Mouse (Mus musculus) adrenal gland, postnatal 10 days (tissue): ENCODE results near the gene Slc10a7. TPM values are rescaled to one million over a fixed set of nuclear protein-coding genes. Genes with fewer than 3 reads are reported as not detected.
"Not testable (repeated sequence)": the region's sequence is repeated elsewhere in the genome, so short reads cannot be mapped to it uniquely, and the experiment has no call there.

Source experiments
- DNase-seq: peaks from one replicate; pipeline ENCODE4 v3.0.0; 2021; ENCODE audit warnings: mixed read lengths
- long read RNA-seq, 2 experiments: library from polyadenylated mRNA; stranded (forward); transcript quantifications; one replicate each; pipeline ENCODE4 v2.0.0; 2021
- total RNA-seq, 2 experiments: library from RNA; stranded (reverse); gene quantifications; 2 replicates each; pipeline ENCODE4 v1.2.3; 2021

Gene Slc10a7
- 10 to 100 TPM; 15.8 to 16.0 TPM for total RNA-seq
- long read RNA-seq, experiment 1, transcript Slc10a7-201 (12 exons, 3,595 nt), result major isoform, 7 of 22 reads
- long read RNA-seq, experiment 1, partial matches to known transcripts, result 0 of 22 reads
- long read RNA-seq, experiment 1, other reads (novel, unspliced or antisense), result 14 of 22 reads
- long read RNA-seq, experiment 2, transcript Slc10a7-201 (12 exons, 3,595 nt), result major isoform, 8 of 13 reads
- long read RNA-seq, experiment 2, partial matches to known transcripts, result 1 of 13 reads
- long read RNA-seq, experiment 2, other reads (novel, unspliced or antisense), result 3 of 13 reads

DNA sequence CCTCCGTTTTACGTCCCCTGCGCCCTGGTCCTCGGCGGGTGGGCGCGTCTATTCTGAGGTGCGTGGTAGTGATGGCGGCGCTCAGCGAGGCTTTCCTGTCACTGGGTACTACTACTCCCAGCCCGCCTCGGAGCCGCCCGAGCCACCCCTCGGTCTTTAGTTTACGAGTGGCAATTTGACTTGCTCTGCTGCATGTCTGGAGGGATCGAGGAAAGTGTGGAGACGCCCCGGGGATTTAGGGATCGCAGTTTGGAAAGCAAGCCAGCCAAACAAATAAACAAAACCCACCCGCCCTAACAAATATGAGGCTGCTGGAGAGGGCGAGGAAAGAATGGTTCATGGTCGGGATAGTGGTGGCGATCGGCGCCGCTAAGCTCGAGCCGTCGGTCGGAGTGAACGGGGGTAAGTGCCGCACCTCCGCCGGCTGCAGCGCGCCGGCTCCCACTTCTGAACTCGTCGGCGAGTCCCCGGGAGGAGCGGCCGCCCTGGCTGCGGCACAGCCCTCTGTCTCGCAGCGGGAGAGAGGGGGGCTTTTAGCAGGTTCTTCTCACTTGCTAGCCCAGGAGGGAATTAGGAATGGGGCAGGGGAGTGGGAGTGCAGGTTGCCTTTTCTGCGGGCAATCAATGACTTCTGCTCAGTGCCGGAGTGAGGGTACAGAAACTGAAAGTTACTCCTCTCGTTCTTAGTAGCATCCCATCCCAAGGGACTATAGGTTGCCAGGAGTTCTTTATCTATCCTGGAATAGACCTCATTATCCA, at the start of gene Slc10a7:
TSS of gene Slc10a7 (plus strand) at position 74 of the 759 bp plus-strand sequence.
- peak; percentile 88 for DNase-seq

DNA sequence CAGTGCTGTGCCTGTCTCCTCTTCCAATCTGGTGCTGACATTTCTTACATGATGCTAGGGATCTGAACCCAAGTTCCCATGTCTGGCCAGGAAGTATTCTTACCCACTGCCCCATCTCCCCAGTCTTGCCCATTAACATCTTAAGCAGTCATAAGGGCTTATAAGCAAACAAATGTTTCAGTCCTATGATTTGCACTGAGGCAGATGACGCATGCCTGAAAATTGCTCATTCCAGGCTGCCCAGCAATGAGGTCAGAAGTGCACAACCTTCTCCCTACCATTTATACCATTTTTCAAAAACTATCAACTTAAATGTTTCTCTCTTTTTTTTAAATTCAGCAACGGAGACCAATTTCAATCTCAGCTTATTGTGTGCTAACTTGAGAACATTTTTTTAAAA, 45.2 kb upstream of the Slc10a7 start:
- no peak for DNase-seq

DNA sequence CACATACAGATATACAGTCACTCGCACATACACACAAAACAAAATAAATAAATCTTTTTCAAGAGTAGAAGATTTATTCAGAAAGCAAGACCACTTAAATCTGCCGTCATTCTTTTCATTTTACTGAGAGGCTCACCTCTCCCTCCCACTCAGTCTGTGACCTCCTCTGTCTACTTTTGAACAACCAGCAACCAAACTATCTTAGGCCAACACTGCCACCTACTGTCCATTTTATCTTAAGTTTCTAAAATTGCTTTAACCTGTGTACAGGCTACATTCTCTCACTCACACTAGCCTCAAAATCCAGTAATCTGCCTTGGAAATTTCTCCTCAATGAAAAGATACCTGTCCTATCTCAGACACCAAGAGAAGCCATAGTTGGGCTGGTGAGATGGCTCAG, 41.3 kb upstream of the Slc10a7 start:
- no peak for DNase-seq

DNA sequence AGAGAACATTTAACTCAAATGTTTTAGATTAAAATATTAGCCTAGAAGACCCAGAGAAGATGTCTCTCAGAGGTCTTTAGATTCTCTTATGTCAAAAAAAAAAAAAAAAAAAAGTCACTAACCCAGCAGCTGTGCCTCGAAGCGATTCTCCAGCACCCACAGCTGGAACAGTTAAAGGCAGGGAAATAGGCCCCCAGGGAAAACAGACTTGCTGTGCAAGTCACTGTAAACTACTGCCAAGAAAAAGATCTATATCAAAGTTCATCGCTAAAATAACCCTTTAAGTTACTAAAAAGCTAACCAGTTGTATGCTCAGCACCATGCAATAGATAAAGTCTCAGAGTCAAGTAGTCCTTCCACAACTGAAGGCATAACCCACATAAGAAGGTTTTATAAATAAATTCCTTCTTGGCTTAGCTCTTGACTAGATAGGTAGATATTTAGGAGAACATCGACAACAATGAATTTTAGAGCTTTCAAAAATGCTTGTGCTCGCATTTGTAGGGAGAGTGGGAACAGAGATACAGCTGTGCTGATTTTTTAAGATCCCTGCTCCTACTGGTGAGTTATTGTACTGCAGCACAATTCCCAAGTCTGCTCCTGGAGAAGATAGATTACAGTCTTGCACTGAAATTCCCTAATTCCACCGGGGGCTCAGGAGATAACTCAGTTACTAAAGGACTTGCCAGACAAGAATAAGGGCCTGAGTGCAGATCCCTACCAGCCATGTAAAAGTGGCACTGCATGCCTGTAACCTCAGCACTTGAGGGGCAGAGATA, 31.9 kb upstream of the Slc10a7 start:
- peak; percentile 13 for DNase-seq

DNA sequence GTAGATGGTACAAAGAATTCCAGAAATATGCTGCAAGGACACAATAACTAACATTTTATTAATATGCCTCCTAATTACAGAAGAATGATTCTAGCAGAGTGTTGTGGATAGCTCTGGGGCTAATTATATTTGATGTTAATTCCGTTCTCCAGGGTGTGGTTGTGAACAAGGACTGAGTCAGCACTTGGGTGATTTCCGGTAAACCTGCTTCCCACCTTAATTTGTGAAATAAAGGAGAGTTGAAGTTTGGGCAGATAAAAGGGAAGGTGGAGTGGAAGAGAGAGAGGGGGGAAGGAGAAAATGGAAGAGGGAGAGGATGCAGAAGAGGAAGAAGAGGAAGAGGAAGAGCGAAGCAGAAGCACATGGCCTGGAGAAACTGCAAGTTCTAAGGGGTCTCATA, 19.4 kb upstream of the Slc10a7 start:
- DNase-seq, result no peak

DNA sequence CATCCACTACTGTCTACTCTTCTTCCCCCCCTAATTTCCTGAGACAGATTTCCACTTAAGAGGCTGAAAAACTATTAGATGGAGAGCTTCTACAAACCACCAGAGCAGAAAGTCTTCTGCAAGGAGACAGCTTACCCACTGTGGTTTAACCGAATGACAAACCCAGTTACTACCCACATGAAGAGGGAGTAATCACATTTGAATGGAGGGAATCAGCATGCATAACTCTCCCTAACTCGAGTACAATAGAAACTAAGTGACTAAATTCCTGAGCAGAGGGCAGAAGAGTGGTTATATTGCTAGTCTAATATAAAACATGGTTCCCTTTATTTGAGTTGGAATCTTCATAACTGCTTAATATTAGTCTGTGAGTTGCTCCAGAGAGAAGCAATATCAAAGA, 16.1 kb upstream of the Slc10a7 start:
- no peak for DNase-seq

DNA sequence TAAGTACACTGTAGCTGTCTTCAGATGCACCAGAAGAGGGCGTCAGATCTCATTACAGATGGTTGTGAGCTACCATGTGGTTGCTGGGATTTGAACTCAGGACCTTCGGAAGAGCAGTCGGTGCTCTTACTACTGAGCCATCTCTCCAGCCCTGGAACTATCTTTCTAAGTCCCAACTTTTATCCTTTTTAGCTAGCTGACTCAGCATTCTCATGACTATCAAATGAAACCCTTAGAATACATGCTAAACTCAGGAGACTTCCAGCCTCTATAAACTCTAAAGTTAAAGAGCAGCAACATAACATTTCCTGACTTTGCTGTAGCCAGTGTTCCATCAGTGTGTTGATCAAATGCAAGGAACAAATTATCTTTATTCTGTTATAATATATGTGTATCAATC, 12.9 kb upstream of the Slc10a7 start:
- DNase-seq, result not testable (repeated sequence)

DNA sequence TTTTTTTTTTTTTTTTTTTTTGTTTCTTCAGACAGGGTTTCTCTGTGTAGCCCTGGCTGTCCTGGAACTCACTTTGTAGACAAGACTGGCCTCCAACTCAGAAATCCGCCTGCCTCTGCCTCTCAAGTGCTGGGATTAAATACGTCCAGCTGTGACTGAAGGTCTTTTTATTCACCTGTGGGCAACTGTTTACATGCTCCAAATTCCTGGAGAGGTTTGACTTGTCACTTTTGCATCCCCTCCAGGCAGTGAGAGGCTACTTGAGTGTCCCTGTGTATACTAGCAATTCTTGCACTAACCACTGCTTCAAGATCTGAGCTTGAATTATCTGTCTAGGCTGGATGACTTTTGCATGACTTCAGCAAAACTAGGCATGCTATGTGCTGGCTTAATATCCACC, 6.4 kb upstream of the Slc10a7 start:
- DNase-seq, result no peak

DNA sequence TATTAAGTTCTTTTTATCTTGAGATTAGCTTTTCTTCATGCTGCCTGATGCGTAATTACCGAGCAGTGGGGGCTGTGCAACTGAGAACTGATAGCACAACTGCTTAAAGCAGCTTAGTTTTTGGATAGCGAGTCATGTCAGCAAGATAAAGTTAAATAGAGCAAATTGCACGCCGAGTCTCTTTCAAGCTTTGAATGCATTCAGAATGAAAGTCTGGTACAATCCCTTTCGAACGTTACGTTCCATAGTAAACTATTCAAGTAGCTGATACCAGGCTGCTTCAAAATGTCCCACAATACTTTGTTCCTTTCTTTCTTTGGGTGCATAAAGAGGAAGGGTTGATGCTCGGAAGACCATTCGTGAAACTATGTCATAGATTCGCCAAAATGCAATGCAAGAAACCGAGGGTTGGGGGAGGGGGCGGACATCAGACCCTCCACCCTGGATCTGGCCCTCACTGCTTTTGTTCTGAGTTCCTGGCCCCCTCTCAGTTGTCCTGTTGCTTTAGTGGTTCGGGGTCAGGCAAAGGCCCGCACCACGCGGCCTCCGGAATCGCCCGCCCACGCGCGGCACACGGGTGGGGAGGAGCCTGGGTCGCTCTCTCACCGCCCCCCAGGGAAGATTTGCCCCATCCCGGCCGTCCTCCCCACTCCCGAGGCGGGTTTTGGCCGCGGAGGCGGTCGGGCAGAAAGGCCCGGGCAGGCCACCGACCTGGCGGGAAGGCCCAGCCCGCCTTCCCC, 997 bp upstream of the Slc10a7 start:
- DNase-seq, result peak; percentile 68

DNA sequence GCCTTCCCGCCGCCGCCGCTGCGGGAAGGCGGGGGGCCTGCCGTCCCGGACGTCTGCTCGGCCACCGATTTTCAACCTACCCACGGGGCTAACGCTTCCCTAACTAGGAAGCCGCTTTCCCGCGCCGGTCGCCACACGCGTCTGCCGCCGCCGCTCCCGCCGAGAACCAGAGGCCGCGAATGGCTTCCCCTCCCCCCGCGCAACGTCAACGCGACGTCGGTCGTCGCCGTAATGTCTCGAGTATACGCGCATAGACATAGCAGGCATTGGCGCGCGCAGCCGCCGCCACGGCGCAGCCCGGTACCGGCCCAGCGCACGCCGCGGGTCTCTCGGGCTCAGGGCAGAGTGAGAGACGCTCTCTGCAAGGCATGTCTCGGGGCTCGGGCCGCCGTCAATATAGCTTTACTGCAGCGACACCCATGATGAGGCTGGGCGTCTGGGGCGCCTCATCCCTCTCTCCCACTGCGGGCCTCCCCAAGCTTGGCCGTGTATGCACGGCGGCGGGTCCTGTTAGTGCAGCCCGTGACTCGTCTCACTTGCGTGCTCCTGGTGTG, 350 bp upstream of the Slc10a7 start, which contains the start of gene Rbmxl1:
TSS of gene Rbmxl1 (minus strand) at position 180 of the 554 bp plus-strand sequence.
- peak; percentile 96 for DNase-seq

DNA sequence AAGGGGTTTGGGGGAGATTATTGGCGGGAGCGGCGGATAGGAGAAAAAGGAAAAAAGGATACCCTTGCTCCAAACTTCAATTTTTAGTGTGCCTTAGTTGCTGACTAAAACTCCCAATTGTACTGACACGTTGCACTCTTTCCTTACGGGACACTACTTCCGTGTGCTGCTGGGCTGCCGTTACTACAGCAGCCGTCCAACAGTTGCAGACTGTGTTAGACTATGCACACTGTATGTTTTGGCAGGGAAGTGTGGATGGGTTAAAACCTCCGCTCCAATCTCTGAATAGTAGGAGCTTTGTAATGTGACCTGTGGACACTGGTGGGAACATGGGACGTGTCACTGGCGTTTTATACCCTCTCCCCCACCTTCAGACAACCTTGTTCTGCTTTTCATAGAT, 948 bp downstream of the Slc10a7 start:
- peak; percentile 24 for DNase-seq

DNA sequence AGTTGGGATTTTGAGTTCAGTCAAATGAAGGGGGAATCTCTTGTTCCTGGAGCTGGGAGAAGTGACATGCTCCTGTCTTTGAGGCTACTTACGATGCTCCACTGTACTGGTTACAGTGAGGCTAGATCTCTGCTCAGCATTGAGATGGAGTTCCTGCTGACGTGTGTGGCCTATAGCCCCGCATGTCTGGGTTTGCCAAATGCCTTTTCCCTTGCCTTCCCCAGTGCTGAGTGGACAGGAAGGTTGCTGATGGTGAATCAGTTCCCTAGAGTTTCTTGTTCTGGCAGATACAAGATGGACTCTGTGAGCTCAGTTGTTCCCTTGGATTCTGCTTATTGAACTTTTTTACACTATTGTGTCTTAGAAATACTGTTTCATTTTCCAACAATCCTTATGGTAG, 1.8 kb downstream of the Slc10a7 start:
- no peak for DNase-seq

DNA sequence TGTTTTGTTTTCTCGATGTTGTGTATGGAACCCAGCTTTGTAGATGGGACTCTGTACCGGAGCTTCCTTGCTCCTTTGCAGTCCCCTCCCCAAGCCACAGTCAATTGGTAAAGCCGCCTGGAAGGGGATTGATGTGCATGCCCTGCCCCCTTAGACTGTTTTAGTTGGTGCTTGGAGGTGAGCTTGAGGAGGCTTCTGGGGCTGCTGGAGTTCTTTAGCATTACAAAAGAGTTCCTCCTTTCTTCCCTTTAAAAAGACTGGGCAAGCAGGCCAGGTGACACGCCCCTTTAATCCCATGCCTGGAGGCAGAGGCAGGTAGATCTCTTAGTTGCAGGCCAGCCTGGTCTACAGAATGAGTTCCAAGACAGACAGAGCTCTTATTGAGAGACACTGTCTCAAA, 4.0 kb downstream of the Slc10a7 start:
- no peak for DNase-seq

DNA sequence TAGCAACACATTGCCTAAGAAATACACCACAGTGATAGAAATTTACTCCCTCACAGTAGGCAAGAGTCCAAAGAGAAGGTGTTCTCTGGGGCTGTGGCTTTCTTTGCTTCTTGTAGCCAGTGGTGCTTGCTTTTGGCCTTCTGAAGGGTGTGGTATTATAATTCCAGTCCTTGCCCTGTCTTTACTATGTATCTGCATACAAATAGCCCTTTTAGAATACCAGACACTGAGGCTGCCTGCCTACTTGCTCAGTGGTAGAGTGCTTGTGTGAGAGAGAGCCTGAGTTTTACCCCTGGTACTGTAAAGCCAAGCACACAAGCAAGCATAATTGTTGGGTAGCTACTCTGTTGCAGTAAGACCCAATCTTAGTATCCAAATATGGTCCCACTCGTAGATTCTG, 5.6 kb downstream of the Slc10a7 start:
- no peak for DNase-seq

DNA sequence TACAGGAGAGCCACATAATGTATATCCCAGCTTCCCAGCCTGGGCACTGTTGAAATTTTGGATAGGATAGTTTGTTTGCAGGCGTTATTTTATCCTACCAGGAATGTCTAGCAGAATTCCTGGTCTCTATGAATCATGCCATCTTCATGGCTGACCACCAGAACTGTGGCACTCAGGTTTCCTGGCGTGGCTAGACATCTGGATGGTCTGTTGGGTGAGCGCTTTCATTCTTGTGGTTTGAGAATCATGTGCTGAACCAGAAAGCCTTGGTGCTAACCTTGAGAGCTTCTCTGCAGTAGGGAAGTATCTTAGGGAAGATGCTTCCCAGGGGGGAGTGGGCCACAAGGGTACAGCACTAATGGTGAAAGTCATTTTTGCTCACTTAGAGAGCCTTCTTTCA, 6.0 kb downstream of the Slc10a7 start:
- no peak for DNase-seq

DNA sequence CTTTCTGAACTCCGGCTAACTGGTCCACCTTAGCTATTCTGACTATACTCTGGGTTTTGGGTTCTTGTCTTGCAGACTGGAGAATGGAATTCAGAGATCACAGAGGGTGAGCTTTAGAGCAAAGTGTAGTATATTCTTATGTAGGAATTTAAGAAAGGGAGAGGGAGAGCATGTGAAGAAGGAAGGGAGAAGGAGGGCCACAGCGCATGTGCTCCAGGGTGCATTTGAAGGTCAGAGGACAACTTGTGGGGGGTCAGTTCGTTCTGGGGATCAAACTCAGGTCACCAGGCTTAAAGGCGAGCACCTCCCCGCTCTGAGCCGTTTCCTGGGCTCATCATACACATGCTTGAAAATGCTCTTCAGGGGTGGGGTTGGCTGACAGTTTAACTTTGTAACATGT, 24.8 kb downstream of the Slc10a7 start:
- no peak for DNase-seq

DNA sequence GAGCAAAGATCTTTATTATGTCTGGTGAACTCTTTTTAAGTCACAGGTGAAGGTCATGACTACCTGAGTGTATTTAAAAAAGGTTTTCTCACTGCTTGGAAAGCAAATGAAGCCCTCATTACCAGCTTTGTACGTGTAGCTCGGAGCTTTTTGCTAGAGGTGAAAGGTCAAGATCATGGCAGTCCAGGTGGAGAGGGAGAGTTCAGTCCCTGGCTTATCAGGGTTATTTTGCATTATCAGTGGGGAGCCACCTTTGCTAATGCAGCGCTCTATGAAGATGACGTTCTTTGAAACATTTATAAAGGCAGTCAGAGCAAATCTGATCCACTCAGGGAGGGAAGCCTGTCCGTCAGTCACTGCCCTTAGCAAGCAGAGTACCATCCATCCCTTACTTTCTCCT, 27.6 kb downstream of the Slc10a7 start:
- no peak for DNase-seq

DNA sequence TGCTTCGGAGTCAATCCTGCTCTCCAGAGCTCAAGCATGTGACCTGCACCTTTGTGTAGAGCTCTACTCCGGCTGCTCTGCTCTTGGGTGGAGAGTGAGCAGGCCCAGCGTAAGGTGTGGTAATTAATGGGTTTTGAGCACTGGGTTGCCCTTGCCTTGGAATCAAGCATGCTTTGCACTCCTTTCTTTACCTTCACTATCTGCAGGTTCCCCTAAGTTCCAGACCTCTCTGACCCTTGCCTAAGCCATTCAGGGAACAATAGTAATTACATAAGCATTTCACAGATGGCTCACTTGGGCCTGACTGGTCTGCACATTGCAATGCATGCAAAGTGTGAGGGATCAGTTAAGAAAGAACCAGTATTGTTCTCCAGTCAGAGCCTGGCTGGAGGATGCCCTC, 28.6 kb downstream of the Slc10a7 start:
- no peak for DNase-seq

DNA sequence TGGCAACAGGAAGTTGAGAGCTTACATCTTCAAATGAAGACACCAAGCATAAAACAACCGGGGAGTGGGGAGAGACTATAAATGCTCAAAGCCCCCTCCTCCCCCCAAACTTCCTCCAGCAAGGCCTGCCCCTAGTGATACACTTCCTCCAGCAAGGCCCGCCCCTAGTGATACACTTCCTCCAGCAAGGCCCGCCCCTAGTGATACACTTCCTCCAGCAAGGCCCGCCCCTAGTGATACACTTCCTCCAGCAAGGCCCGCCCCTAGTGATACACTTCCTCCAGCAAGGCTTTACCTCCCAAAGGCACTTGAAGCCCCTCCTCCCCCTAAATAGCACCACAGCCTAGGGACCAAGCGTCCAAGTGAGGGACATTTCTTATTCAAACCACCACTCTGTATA, 33.5 kb downstream of the Slc10a7 start:
- not testable (repeated sequence) for DNase-seq

DNA sequence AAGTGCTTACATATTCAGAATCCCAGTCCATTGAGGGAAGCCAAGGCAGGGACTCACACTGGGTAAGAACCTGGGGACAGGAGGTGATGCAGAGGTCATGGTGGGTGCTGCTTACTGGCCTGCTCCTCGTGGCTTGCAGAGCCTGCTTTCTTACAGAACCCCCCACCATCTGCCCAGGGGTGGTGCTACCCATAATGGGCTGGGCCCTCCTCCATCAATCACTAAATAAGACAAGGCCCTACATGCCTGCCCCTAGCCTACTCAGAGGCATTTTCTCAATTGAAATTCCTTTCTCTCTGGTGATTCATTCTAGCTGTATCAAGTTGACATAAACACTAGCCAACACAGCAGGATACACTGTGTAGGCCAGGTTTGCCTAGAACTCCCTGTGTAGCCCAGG, 34.5 kb downstream of the Slc10a7 start:
- no peak for DNase-seq

DNA sequence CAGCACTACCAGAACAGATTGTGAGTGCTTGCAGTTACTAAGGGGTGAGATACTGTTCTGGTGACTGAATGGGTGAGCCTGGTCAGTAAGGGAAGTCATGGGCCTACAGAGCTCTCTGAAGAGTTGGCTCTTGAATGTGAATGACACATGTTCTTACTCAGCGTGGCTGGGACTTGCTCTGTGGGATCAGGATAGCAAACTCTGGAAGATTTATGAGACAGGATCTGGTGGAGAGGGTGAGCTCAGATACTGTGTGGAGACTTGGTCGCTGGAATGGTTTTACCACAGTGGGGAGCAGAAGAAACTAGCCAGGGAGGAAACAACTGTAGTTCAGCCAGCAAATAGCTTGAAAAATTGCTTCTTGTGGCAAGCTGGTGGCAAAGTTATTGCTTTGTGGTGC, 35.4 kb downstream of the Slc10a7 start:
- no peak for DNase-seq
